Mouse (Mus musculus) heart, adult 2 months (tissue): ENCODE measurements around the gene Gnl1.

ENCODE experiments used
- CTCF ChIP-seq: fragments of 200-600 bp; IDR thresholded peaks from 2 replicates; pipeline ENCODE4 v1.8.1; 2022; ENCODE audit warnings: antibody characterized with exemption, mild to moderate bottlenecking, moderate library complexity
- EP300 ChIP-seq: fragments of 200-500 bp; IDR thresholded peaks from 2 replicates; pipeline ENCODE4 v1.6.1; 2011; ENCODE audit warnings: low read depth, low read length, control low read depth; ENCODE audit not compliant: insufficient read depth
- POLR2A ChIP-seq: fragments of 200-500 bp; IDR thresholded peaks from 2 replicates; pipeline ENCODE4 v1.6.1; 2011; ENCODE audit warnings: mild to moderate bottlenecking, low read depth, low read length, control low read depth; ENCODE audit not compliant: insufficient read depth

DNA sequence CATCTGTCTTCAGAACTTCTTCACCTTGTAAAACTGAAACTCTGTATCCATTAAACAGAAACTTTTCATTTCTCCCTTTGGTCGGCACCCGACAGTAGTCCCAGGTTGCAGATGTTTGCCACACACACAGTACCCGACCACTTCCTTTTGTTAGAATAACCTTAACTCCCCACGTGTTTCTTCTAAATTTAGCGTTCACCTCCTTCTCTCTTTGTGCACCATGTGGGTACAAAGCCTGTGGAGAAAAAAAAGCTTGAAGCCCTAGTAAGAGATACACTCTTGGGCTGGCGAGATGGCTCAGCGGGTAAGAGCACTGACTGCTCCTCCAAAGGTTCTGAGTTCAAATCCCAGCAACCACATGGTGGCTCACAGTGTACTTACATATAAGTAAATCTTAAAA is 19.7 kb downstream of the Gnl1 start:
- TF ChIP-seq EP300, result no peak
- TF ChIP-seq CTCF, result no peak
- TF ChIP-seq POLR2A, result no peak
